Mouse (Mus musculus) hindbrain, embryonic 16.5 days (tissue): ENCODE data around the gene Pkd1l2. TPM values are rescaled to one million over a fixed set of nuclear protein-coding genes. Genes with fewer than 3 reads are reported as not detected.

Experiments
- ATAC-seq: fragments of 200-750 bp; cut with Nextera tagmentation; 2 replicates; pipeline ENCODE4 v1.8.0; 2017; ENCODE audit warnings: moderate TSS enrichment, moderate library complexity
- H3K27ac ChIP-seq: fragments of 300-500 bp; sonication (generic); 2 replicates; pipeline ENCODE4 v1.5.1; 2014; ENCODE audit warnings: low read depth, mild to moderate bottlenecking, control low read depth, low read length, moderate library complexity
- H3K27me3 ChIP-seq: fragments of 300-500 bp; sonication (generic); replicated peaks from 2 replicates; pipeline ENCODE4 v1.6.1; 2014; ENCODE audit warnings: low read length; ENCODE audit not compliant: control insufficient read depth, insufficient read depth
- H3K36me3 ChIP-seq: fragments of 300-500 bp; sonication (generic); 2 replicates; pipeline ENCODE4 v1.6.1; 2014; ENCODE audit warnings: mild to moderate bottlenecking, low read length, moderate library complexity, mixed read lengths; ENCODE audit not compliant: control insufficient read depth, insufficient read depth
- H3K4me1 ChIP-seq: fragments of 300-500 bp; sonication (generic); 2 replicates; pipeline ENCODE4 v1.6.1; 2014; ENCODE audit warnings: low read depth, low read length; ENCODE audit not compliant: control insufficient read depth, insufficient read depth
- H3K4me2 ChIP-seq: fragments of 300-500 bp; sonication (generic); 2 replicates; pipeline ENCODE4 v1.6.1; 2014; ENCODE audit warnings: mild to moderate bottlenecking, low read length, control low read depth, moderate library complexity
- H3K4me3 ChIP-seq: fragments of 300-500 bp; sonication (generic); 2 replicates; pipeline ENCODE4 v1.5.1; 2014; ENCODE audit warnings: mild to moderate bottlenecking, low read length, control low read depth, moderate library complexity
- H3K9ac ChIP-seq: fragments of 300-500 bp; sonication (generic); 2 replicates; pipeline ENCODE4 v1.6.1; 2014; ENCODE audit warnings: low read depth, mild to moderate bottlenecking, control low read depth, low read length, moderate library complexity
- H3K9me3 ChIP-seq: fragments of 300-500 bp; sonication (generic); 2 replicates; pipeline ENCODE4 v1.6.1; 2014; ENCODE audit warnings: mild to moderate bottlenecking, low read length, moderate library complexity; ENCODE audit not compliant: control insufficient read depth
- WGBS: fragments of 180-500 bp; shearing (Covaris S2); extraction: QIAGEN DNeasy Blood & Tissue Kit; methylation state at CpG from one replicate; pipeline ENCODE4 v1.1.7; 2014; 5-methylcytosine and 5-hydroxymethylcytosine counted together
- polyA plus RNA-seq: library from polyadenylated mRNA; unstranded; fragments of >200 nt; fragmentation: Nextera tagmentation; extraction: Ambion mirVana; gene quantifications from 2 replicates; pipeline ENCODE4 v1.2.1, GENCODE M21; 2015

The Pkd1l2 gene
- polyA plus RNA-seq, 1 experiment from 2014 or later = 0.05 TPM

DNA sequence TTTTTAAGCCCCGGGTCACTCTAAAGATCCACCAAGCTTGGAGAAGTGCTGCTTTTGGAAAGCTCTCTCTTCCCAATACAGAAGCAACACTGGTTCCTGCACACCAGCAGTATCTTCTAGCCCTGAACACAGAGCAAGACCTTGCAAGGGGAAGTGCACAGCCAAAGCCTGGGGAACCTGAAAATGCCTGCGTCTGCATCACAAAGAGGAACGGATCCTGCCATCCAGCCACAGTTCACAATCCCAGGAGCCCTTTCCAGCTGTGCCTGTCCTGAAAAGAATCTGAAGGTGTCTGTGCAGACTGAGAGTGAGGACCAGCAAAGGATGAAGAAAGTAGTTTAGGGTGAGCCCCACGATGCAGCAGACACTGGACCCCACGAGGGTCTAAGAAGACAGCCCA lies 107.2 kb downstream of the Pkd1l2 start:
- peaks cover 5% of the 10 kb centered on the region; the same call in 1 of the 2 replicates for H3K36me3 ChIP-seq
- H3K9ac ChIP-seq = no peak overlapping the region; the same call in 1 of the 2 replicates
- WGBS = 38% methylated on average over 5 of the region's 5 CpGs
- no peak overlapping the region for H3K4me2 ChIP-seq
- H3K27me3 ChIP-seq = no peaks in the 10 kb centered on the region
- peaks cover 11% of the 10 kb centered on the region for H3K4me1 ChIP-seq
- H3K9me3 ChIP-seq = no peaks in the 10 kb centered on the region
- no peak overlapping the region for H3K27ac ChIP-seq
- H3K4me3 ChIP-seq = no peak overlapping the region
- ATAC-seq = no peak

DNA sequence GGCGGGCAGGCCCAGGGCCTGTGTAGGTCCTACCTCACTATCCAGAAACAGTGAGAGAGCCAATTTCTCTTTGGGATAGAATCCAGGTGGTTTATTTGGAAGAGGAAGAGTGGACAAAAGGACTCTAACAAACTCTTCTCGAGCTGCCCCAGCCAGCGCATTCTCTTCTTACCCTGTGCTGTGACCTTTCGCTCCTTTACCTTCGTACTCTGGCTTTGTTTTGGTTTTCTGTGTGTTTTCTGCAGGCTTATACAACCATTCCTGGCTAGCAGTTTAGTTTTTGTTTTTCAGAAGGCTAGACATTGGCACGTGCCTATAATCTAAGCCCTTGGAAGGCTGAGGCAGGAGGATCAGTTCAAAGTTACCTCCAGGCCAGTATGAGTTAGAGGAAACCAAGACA lies 112.7 kb downstream of the Pkd1l2 start:
- peaks cover 5% of the 10 kb centered on the region; the same call in 1 of the 2 replicates for H3K36me3 ChIP-seq
- no peak for ATAC-seq
- no peak overlapping the region for H3K4me3 ChIP-seq
- H3K27ac ChIP-seq = no peak overlapping the region
- WGBS = 85% methylated on average over 6 of the region's 6 CpGs
- H3K9ac ChIP-seq = no peak overlapping the region
- no peaks in the 10 kb centered on the region for H3K4me1 ChIP-seq
- no peaks in the 10 kb centered on the region for H3K9me3 ChIP-seq
- no peaks in the 10 kb centered on the region for H3K27me3 ChIP-seq
- H3K4me2 ChIP-seq = no peak overlapping the region

DNA sequence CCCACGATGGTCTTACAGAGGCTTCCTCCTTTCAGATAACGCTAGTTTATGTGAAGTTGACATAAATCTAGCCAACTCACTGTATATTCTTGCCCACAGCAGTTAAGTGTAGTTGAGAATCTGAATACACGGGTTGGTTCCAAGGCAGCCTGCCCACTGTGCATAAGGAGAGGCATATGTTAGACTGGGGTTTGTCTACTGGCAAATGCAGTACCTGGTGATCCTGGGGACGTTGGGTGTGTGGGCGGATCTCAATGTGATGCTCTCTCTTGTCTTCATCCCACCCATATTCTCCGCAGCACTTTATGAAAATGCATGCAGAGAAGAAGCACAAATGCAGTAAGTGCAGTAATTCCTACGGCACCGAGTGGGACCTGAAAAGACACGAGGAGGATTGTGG lies 127.8 kb downstream of the Pkd1l2 start:
- Histone ChIP-seq H3K9me3 (no peaks in the 10 kb centered on the region), H3K27ac (no peak overlapping the region), H3K36me3 (peaks cover 35% of the 10 kb centered on the region), H3K4me2 (no peak overlapping the region), H3K27me3 (no peaks in the 10 kb centered on the region), H3K4me3 (no peak overlapping the region), H3K4me1 (no peaks in the 10 kb centered on the region), H3K9ac (no peak overlapping the region)
- WGBS = 95% methylated on average over 9 of the region's 9 CpGs
- no peak for ATAC-seq

- Histone ChIP-seq H3K27me3 (no peaks in the 10 kb centered on the region), H3K4me3 (no peak overlapping the region), H3K9ac (no peak overlapping the region), H3K27ac (no peak overlapping the region), H3K4me1 (no peaks in the 10 kb centered on the region), H3K4me2 (no peak overlapping the region), H3K36me3 (peaks cover 26% of the 10 kb centered on the region), H3K9me3 (no peaks in the 10 kb centered on the region)
- no peak for ATAC-seq
- 94% methylated on average over 7 of the region's 8 CpGs for WGBS
Measured at GRCm38 (mm10) chr8:116952428-116952827, 129.8 kb downstream of the Pkd1l2 start.

GRCm38 (mm10) chr8:116951778-116952177 lies 130.5 kb downstream of the Pkd1l2 start:
- no peak for ATAC-seq
- Histone ChIP-seq H3K9me3 (no peaks in the 10 kb centered on the region), H3K9ac (no peak overlapping the region), H3K27me3 (no peaks in the 10 kb centered on the region), H3K4me3 (no peak overlapping the region), H3K36me3 (peaks cover 22% of the 10 kb centered on the region), H3K4me2 (no peak overlapping the region), H3K4me1 (no peaks in the 10 kb centered on the region), H3K27ac (no peak overlapping the region)
- WGBS = 98% methylated on average over 2 of the region's 2 CpGs

DNA sequence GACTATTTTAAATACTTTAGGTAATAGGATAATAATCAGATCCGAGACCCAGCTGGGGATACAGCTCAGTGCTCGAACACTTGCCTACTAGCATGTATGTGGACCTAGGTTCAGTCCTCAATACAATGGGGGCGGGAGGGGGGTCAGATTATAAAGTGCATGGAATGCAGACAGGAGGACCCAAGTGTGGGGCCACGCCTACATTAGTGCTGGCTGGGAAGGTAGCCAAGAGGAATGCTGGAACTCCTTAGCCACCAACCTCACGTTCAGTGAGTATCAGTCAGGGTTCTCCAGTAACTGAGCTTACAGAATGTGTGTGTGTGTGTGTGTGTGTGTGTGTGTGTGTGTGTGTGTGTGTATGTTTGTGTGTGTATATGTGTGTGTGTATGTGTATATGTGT lies 130.9 kb downstream of the Pkd1l2 start:
- Histone ChIP-seq H3K4me1 (peaks cover 3% of the 10 kb centered on the region; the same call in 1 of the 2 replicates), H3K4me2 (no peak overlapping the region), H3K4me3 (no peak overlapping the region), H3K9me3 (no peaks in the 10 kb centered on the region), H3K27me3 (no peaks in the 10 kb centered on the region), H3K27ac (no peak overlapping the region), H3K36me3 (peaks cover 22% of the 10 kb centered on the region), H3K9ac (no peak overlapping the region)
- 69% methylated on average over 5 of the region's 5 CpGs for WGBS
- no peak for ATAC-seq

GRCm38 (mm10) chr8:116947589-116947988 lies 134.7 kb downstream of the Pkd1l2 start:
- Histone ChIP-seq H3K4me2 (no peak overlapping the region), H3K9me3 (no peaks in the 10 kb centered on the region)
- WGBS = 95% methylated on average over 7 of the region's 7 CpGs

GRCm38 (mm10) chr8:116946851-116947250 lies 135.4 kb downstream of the Pkd1l2 start:
- no peak overlapping the region for H3K9ac ChIP-seq
- H3K4me2 ChIP-seq = no peak overlapping the region
- no peak overlapping the region for H3K4me3 ChIP-seq
- no peak overlapping the region for H3K27ac ChIP-seq
- 90% methylated on average over 6 of the region's 6 CpGs for WGBS
- H3K36me3 ChIP-seq = no peaks in the 10 kb centered on the region
- H3K4me1 ChIP-seq = peaks cover 16% of the 10 kb centered on the region
- no peaks in the 10 kb centered on the region for H3K9me3 ChIP-seq
- no peak for ATAC-seq
- H3K27me3 ChIP-seq = no peaks in the 10 kb centered on the region

More at GRCm38 (mm10) chr8:116947589-116947988, 134.7 kb downstream of the Pkd1l2 start:
- Histone ChIP-seq H3K27me3 (no peaks in the 10 kb centered on the region), H3K4me1 (peaks cover 16% of the 10 kb centered on the region), H3K4me3 (no peak overlapping the region), H3K9ac (no peak overlapping the region), H3K36me3 (no peaks in the 10 kb centered on the region), H3K27ac (no peak overlapping the region)
- no peak for ATAC-seq

GRCm38 (mm10) chr8:116946268-116946838 lies 135.9 kb downstream of the Pkd1l2 start:
- Histone ChIP-seq H3K4me2 (no peak overlapping the region), H3K9me3 (no peaks in the 10 kb centered on the region), H3K4me3 (no peak overlapping the region), H3K9ac (no peak overlapping the region), H3K4me1 (peaks cover 16% of the 10 kb centered on the region), H3K36me3 (no peaks in the 10 kb centered on the region), H3K27me3 (no peaks in the 10 kb centered on the region), H3K27ac (no peak overlapping the region)
- ATAC-seq = no peak
- 85% methylated on average over 21 of the region's 21 CpGs for WGBS
